Mouse (Mus musculus): Measurements from ENCODE around the gene Nlgn1. TPM values are rescaled to one million over a fixed set of nuclear protein-coding genes. Genes with fewer than 3 reads are reported as not detected.

The Nlgn1 gene
- polyA plus RNA-seq, 1 experiment from 2014 or later = 34.4 TPM

- H3K4me3 ChIP-seq (ENCODE audit: low read depth, low read length) = no peak overlapping the region
- H3K4me2 ChIP-seq (ENCODE audit: low read length) = no peak overlapping the region
- no peak overlapping the region for H3K9ac ChIP-seq (ENCODE audit: low read depth, low read length)
- H3K27me3 ChIP-seq (ENCODE audit: control insufficient read depth, insufficient read depth, low read depth, low read length) = no peaks in the 10 kb centered on the region
- no peaks in the 10 kb centered on the region for H3K9me3 ChIP-seq (replicated peaks; ENCODE audit: control insufficient read depth, low read length, poor library complexity, severe bottlenecking)
- 79% methylated on average over 10 of the region's 10 CpGs for WGBS
- H3K27ac ChIP-seq (ENCODE audit: low read length) = no peak overlapping the region
- H3K4me1 ChIP-seq (ENCODE audit: control insufficient read depth, insufficient read depth, low read length) = 0 out of 2 replicates have a peak, but pooled peaks cover 8% of the 10 kb centered on the region
- ATAC-seq = no peak
- no peaks in the 10 kb centered on the region for H3K36me3 ChIP-seq (ENCODE audit: control insufficient read depth, insufficient read depth, low read length)
Measured at GRCm38 (mm10) chr3:25675888-25676287, 656.4 kb downstream of the Nlgn1 start.

GRCm38 (mm10) chr3:25675069-25675468, 657.2 kb downstream of the Nlgn1 start:
- Histone ChIP-seq H3K4me2 (ENCODE audit: low read length) (no peak overlapping the region), H3K27ac (ENCODE audit: low read length) (no peak overlapping the region), H3K36me3 (ENCODE audit: control insufficient read depth, insufficient read depth, low read length) (no peaks in the 10 kb centered on the region), H3K27me3 (ENCODE audit: control insufficient read depth, insufficient read depth, low read depth, low read length) (no peaks in the 10 kb centered on the region), H3K9me3 (replicated peaks; ENCODE audit: control insufficient read depth, low read length, poor library complexity, severe bottlenecking) (no peaks in the 10 kb centered on the region), H3K4me1 (ENCODE audit: control insufficient read depth, insufficient read depth, low read length) (0 out of 2 replicates have a peak, but pooled peaks cover 8% of the 10 kb centered on the region), H3K9ac (ENCODE audit: low read depth, low read length) (no peak overlapping the region), H3K4me3 (ENCODE audit: low read depth, low read length) (no peak overlapping the region)
- 65% methylated on average over 3 of the region's 3 CpGs for WGBS
- no peak for ATAC-seq

GRCm38 (mm10) chr3:25673408-25673807, 658.9 kb downstream of the Nlgn1 start:
- H3K4me1 ChIP-seq (ENCODE audit: control insufficient read depth, insufficient read depth, low read length) = 0 out of 2 replicates have a peak, but pooled peaks cover 8% of the 10 kb centered on the region
- no peak overlapping the region for H3K4me3 ChIP-seq (ENCODE audit: low read depth, low read length)
- no peaks in the 10 kb centered on the region for H3K9me3 ChIP-seq (replicated peaks; ENCODE audit: control insufficient read depth, low read length, poor library complexity, severe bottlenecking)
- 28% methylated on average over 5 of the region's 5 CpGs for WGBS
- no peak for ATAC-seq
- H3K36me3 ChIP-seq (ENCODE audit: control insufficient read depth, insufficient read depth, low read length) = no peaks in the 10 kb centered on the region
- no peak overlapping the region for H3K9ac ChIP-seq (ENCODE audit: low read depth, low read length)
- H3K27ac ChIP-seq (ENCODE audit: low read length) = no peak overlapping the region
- H3K27me3 ChIP-seq (ENCODE audit: control insufficient read depth, insufficient read depth, low read depth, low read length) = no peaks in the 10 kb centered on the region
- H3K4me2 ChIP-seq (ENCODE audit: low read length) = no peak overlapping the region; the same call in 1 of the 2 replicates

- no peak overlapping the region for H3K27ac ChIP-seq (ENCODE audit: low read length)
- no peak overlapping the region for H3K4me2 ChIP-seq (ENCODE audit: low read length)
- ATAC-seq = peak; percentile 32; the same call in 1 of the 2 replicates
- H3K9me3 ChIP-seq (replicated peaks; ENCODE audit: control insufficient read depth, low read length, poor library complexity, severe bottlenecking) = no peaks in the 10 kb centered on the region
- 0 out of 2 replicates have a peak, but pooled peaks cover 8% of the 10 kb centered on the region for H3K4me1 ChIP-seq (ENCODE audit: control insufficient read depth, insufficient read depth, low read length)
- no peak overlapping the region for H3K4me3 ChIP-seq (ENCODE audit: low read depth, low read length)
- H3K9ac ChIP-seq (ENCODE audit: low read depth, low read length) = no peak overlapping the region
- H3K36me3 ChIP-seq (ENCODE audit: control insufficient read depth, insufficient read depth, low read length) = no peaks in the 10 kb centered on the region
- WGBS = 45% methylated on average over 4 of the region's 4 CpGs
- H3K27me3 ChIP-seq (ENCODE audit: control insufficient read depth, insufficient read depth, low read depth, low read length) = no peaks in the 10 kb centered on the region
Measured at GRCm38 (mm10) chr3:25672779-25673178, 659.5 kb downstream of the Nlgn1 start.

- Histone ChIP-seq H3K27ac (ENCODE audit: low read length) (no peak overlapping the region), H3K4me1 (ENCODE audit: control insufficient read depth, insufficient read depth, low read length) (no peaks in the 10 kb centered on the region), H3K9me3 (replicated peaks; ENCODE audit: control insufficient read depth, low read length, poor library complexity, severe bottlenecking) (no peaks in the 10 kb centered on the region), H3K9ac (ENCODE audit: low read depth, low read length) (no peak overlapping the region), H3K27me3 (ENCODE audit: control insufficient read depth, insufficient read depth, low read depth, low read length) (no peaks in the 10 kb centered on the region), H3K4me2 (ENCODE audit: low read length) (no peak overlapping the region), H3K4me3 (ENCODE audit: low read depth, low read length) (no peak overlapping the region), H3K36me3 (ENCODE audit: control insufficient read depth, insufficient read depth, low read length) (no peaks in the 10 kb centered on the region)
- ATAC-seq = no peak
- 89% methylated on average over 2 of the region's 2 CpGs for WGBS
Measured at GRCm38 (mm10) chr3:25663464-25663863, 668.8 kb downstream of the Nlgn1 start.

- WGBS = 70% methylated on average over 3 of the region's 3 CpGs
- ATAC-seq = 0 out of 2 replicates have a peak, but pooled peaks have one; percentile 60
Measured at GRCm38 (mm10) chr3:25660285-25660684, 672.0 kb downstream of the Nlgn1 start.

GRCm38 (mm10) chr3:25658006-25658405, 674.3 kb downstream of the Nlgn1 start:
- Histone ChIP-seq H3K4me2 (ENCODE audit: low read length) (no peak overlapping the region), H3K9me3 (replicated peaks; ENCODE audit: control insufficient read depth, low read length, poor library complexity, severe bottlenecking) (no peaks in the 10 kb centered on the region), H3K9ac (ENCODE audit: low read depth, low read length) (no peak overlapping the region), H3K36me3 (ENCODE audit: control insufficient read depth, insufficient read depth, low read length) (no peaks in the 10 kb centered on the region), H3K27ac (ENCODE audit: low read length) (no peak overlapping the region), H3K27me3 (ENCODE audit: control insufficient read depth, insufficient read depth, low read depth, low read length) (no peaks in the 10 kb centered on the region), H3K4me1 (ENCODE audit: control insufficient read depth, insufficient read depth, low read length) (no peaks in the 10 kb centered on the region), H3K4me3 (ENCODE audit: low read depth, low read length) (no peak overlapping the region)
- ATAC-seq = no peak
- 90% methylated on average over 14 of the region's 14 CpGs for WGBS

More at GRCm38 (mm10) chr3:25660285-25660684, 672.0 kb downstream of the Nlgn1 start:
- no peaks in the 10 kb centered on the region for H3K4me1 ChIP-seq (ENCODE audit: control insufficient read depth, insufficient read depth, low read length)
- H3K4me3 ChIP-seq (ENCODE audit: low read depth, low read length) = no peak overlapping the region
- no peak overlapping the region for H3K27ac ChIP-seq (ENCODE audit: low read length)
- no peak overlapping the region for H3K4me2 ChIP-seq (ENCODE audit: low read length)
- H3K9ac ChIP-seq (ENCODE audit: low read depth, low read length) = no peak overlapping the region
- no peaks in the 10 kb centered on the region for H3K9me3 ChIP-seq (replicated peaks; ENCODE audit: control insufficient read depth, low read length, poor library complexity, severe bottlenecking)
- no peaks in the 10 kb centered on the region for H3K27me3 ChIP-seq (ENCODE audit: control insufficient read depth, insufficient read depth, low read depth, low read length)
- H3K36me3 ChIP-seq (ENCODE audit: control insufficient read depth, insufficient read depth, low read length) = no peaks in the 10 kb centered on the region

- no peak for ATAC-seq
- 81% methylated on average over 11 of the region's 11 CpGs for WGBS
- no peak overlapping the region for H3K9ac ChIP-seq (ENCODE audit: low read depth, low read length)
- H3K27me3 ChIP-seq (ENCODE audit: control insufficient read depth, insufficient read depth, low read depth, low read length) = no peaks in the 10 kb centered on the region
- no peaks in the 10 kb centered on the region for H3K36me3 ChIP-seq (ENCODE audit: control insufficient read depth, insufficient read depth, low read length)
- no peak overlapping the region for H3K4me2 ChIP-seq (ENCODE audit: low read length)
- no peak overlapping the region for H3K27ac ChIP-seq (ENCODE audit: low read length)
- no peak overlapping the region for H3K4me3 ChIP-seq (ENCODE audit: low read depth, low read length)
- H3K4me1 ChIP-seq (ENCODE audit: control insufficient read depth, insufficient read depth, low read length) = no peaks in the 10 kb centered on the region
- no peaks in the 10 kb centered on the region for H3K9me3 ChIP-seq (replicated peaks; ENCODE audit: control insufficient read depth, low read length, poor library complexity, severe bottlenecking)
Measured at GRCm38 (mm10) chr3:25657074-25657473, 675.2 kb downstream of the Nlgn1 start.

- H3K4me2 ChIP-seq (ENCODE audit: low read length) = no peak overlapping the region
- no peak for ATAC-seq
- 74% methylated on average over 4 of the region's 4 CpGs for WGBS
- no peaks in the 10 kb centered on the region for H3K36me3 ChIP-seq (ENCODE audit: control insufficient read depth, insufficient read depth, low read length)
- no peak overlapping the region for H3K9ac ChIP-seq (ENCODE audit: low read depth, low read length)
- no peaks in the 10 kb centered on the region for H3K4me1 ChIP-seq (ENCODE audit: control insufficient read depth, insufficient read depth, low read length)
- no peak overlapping the region for H3K4me3 ChIP-seq (ENCODE audit: low read depth, low read length)
- no peaks in the 10 kb centered on the region for H3K27me3 ChIP-seq (ENCODE audit: control insufficient read depth, insufficient read depth, low read depth, low read length)
- no peak overlapping the region for H3K27ac ChIP-seq (ENCODE audit: low read length)
- no peaks in the 10 kb centered on the region for H3K9me3 ChIP-seq (replicated peaks; ENCODE audit: control insufficient read depth, low read length, poor library complexity, severe bottlenecking)
Measured at GRCm38 (mm10) chr3:25653010-25653409, 679.2 kb downstream of the Nlgn1 start.
